Mouse (Mus musculus) heart, embryonic 12.5 days (tissue): Measurements from ENCODE around the gene Opcml. TPM values are rescaled to one million over a fixed set of nuclear protein-coding genes. Genes with fewer than 3 reads are reported as not detected.

ENCODE experiments used
- ATAC-seq: fragments of 200-750 bp; cut with Nextera tagmentation; 2 replicates; pipeline ENCODE4 v1.8.0; 2017; ENCODE audit warnings: moderate TSS enrichment, moderate library complexity; ENCODE audit not compliant: insufficient number of reproducible peaks, low FRiP score
- H3K27ac ChIP-seq: fragments of 300-500 bp; sonication (generic); 2 replicates; pipeline ENCODE4 v1.5.1; 2016; ENCODE audit warnings: mild to moderate bottlenecking, moderate library complexity; ENCODE audit not compliant: poor library complexity, severe bottlenecking
- H3K27me3 ChIP-seq: fragments of 300-500 bp; sonication (generic); replicated peaks from 2 replicates; pipeline ENCODE4 v1.6.1; 2016; ENCODE audit warnings: mild to moderate bottlenecking, moderate library complexity
- H3K36me3 ChIP-seq: fragments of 300-500 bp; sonication (generic); 2 replicates; pipeline ENCODE4 v1.6.1; 2016; ENCODE audit warnings: mild to moderate bottlenecking, moderate library complexity
- H3K4me1 ChIP-seq: fragments of 300-500 bp; sonication (generic); replicated peaks from 2 replicates; pipeline ENCODE4 v1.6.1; 2016; ENCODE audit warnings: mild to moderate bottlenecking
- H3K4me2 ChIP-seq: fragments of 300-500 bp; sonication (generic); 2 replicates; pipeline ENCODE4 v1.6.1; 2016; ENCODE audit warnings: mild to moderate bottlenecking, moderate library complexity
- H3K4me3 ChIP-seq: fragments of 300-500 bp; sonication (generic); 2 replicates; pipeline ENCODE4 v1.5.1; 2016; ENCODE audit warnings: mild to moderate bottlenecking
- H3K9ac ChIP-seq: fragments of 300-500 bp; sonication (generic); 2 replicates; pipeline ENCODE4 v1.6.1; 2016; ENCODE audit warnings: mild to moderate bottlenecking, moderate library complexity
- H3K9me3 ChIP-seq: fragments of 300-500 bp; sonication (generic); replicated peaks from 2 replicates; pipeline ENCODE4 v1.6.1; 2016; ENCODE audit warnings: mild to moderate bottlenecking, moderate library complexity
- WGBS: fragments of 180-500 bp; shearing (Covaris S2); methylation state at CpG from one replicate; pipeline ENCODE4 v1.1.7; 2016; 5-methylcytosine and 5-hydroxymethylcytosine counted together
- polyA plus RNA-seq: library from polyadenylated mRNA; unstranded; fragments of >200 nt; fragmentation: Nextera tagmentation; extraction: Ambion mirVana; gene quantifications from 2 replicates; pipeline ENCODE4 v1.2.1, GENCODE M21; 2016

Gene Opcml
- polyA plus RNA-seq, 1 experiment from 2014 or later, result 1.4 TPM

- Histone ChIP-seq H3K9me3 (no peaks in the 10 kb centered on the region), H3K27ac (no peak overlapping the region), H3K27me3 (no peaks in the 10 kb centered on the region), H3K9ac (no peak overlapping the region), H3K4me3 (no peak overlapping the region), H3K36me3 (no peaks in the 10 kb centered on the region), H3K4me1 (peaks cover 31% of the 10 kb centered on the region), H3K4me2 (no peak overlapping the region)
- ATAC-seq, result no peak
- 81% methylated on average over 3 of the region's 3 CpGs for WGBS
Measured at GRCm38 (mm10) chr9:28285016-28285415, 494.4 kb downstream of the Opcml start.

GRCm38 (mm10) chr9:28286384-28286783, 495.8 kb downstream of the Opcml start:
- Histone ChIP-seq H3K27ac (no peak overlapping the region), H3K4me3 (no peak overlapping the region), H3K36me3 (no peaks in the 10 kb centered on the region), H3K27me3 (no peaks in the 10 kb centered on the region), H3K4me1 (peaks cover 22% of the 10 kb centered on the region), H3K9me3 (no peaks in the 10 kb centered on the region), H3K9ac (no peak overlapping the region), H3K4me2 (no peak overlapping the region)
- no peak for ATAC-seq
- 76% methylated on average over 7 of the region's 7 CpGs for WGBS

- 74% methylated on average over 2 of the region's 2 CpGs for WGBS
- no peak overlapping the region for H3K9ac ChIP-seq
- H3K4me1 ChIP-seq, result peaks cover 14% of the 10 kb centered on the region
- no peaks in the 10 kb centered on the region for H3K9me3 ChIP-seq
- H3K4me2 ChIP-seq, result no peak overlapping the region
- H3K36me3 ChIP-seq, result no peaks in the 10 kb centered on the region
- no peak overlapping the region for H3K27ac ChIP-seq
- no peaks in the 10 kb centered on the region for H3K27me3 ChIP-seq
- ATAC-seq, result no peak
- H3K4me3 ChIP-seq, result no peak overlapping the region
Measured at GRCm38 (mm10) chr9:28287485-28287884, 496.9 kb downstream of the Opcml start.

GRCm38 (mm10) chr9:28289696-28290330, 499.2 kb downstream of the Opcml start:
- no peaks in the 10 kb centered on the region for H3K36me3 ChIP-seq
- WGBS, result 38% methylated on average over 1 of the region's 1 CpGs
- H3K4me2 ChIP-seq, result no peak overlapping the region
- H3K9ac ChIP-seq, result no peak overlapping the region
- 0 out of 2 replicates have a peak, but pooled peaks cover 3% of the 10 kb centered on the region for H3K9me3 ChIP-seq
- H3K4me1 ChIP-seq, result peaks cover 14% of the 10 kb centered on the region
- H3K27me3 ChIP-seq, result no peaks in the 10 kb centered on the region
- no peak for ATAC-seq
- no peak overlapping the region for H3K4me3 ChIP-seq
- no peak overlapping the region for H3K27ac ChIP-seq

- no peak overlapping the region for H3K4me3 ChIP-seq
- H3K4me2 ChIP-seq, result no peak overlapping the region
- H3K36me3 ChIP-seq, result no peaks in the 10 kb centered on the region
- H3K4me1 ChIP-seq, result no peaks in the 10 kb centered on the region
- no peak for ATAC-seq
- no peak overlapping the region for H3K27ac ChIP-seq
- H3K9me3 ChIP-seq, result 0 out of 2 replicates have a peak, but pooled peaks cover 2% of the 10 kb centered on the region
- 76% methylated on average over 8 of the region's 8 CpGs for WGBS
- no peaks in the 10 kb centered on the region for H3K27me3 ChIP-seq
- H3K9ac ChIP-seq, result no peak overlapping the region
Measured at GRCm38 (mm10) chr9:28303659-28304058, 513.1 kb downstream of the Opcml start.

- no peak overlapping the region for H3K9ac ChIP-seq
- H3K36me3 ChIP-seq, result no peaks in the 10 kb centered on the region
- no peaks in the 10 kb centered on the region for H3K27me3 ChIP-seq
- WGBS, result 66% methylated on average over 11 of the region's 11 CpGs
- H3K4me1 ChIP-seq, result no peaks in the 10 kb centered on the region
- no peak overlapping the region for H3K27ac ChIP-seq
- no peak for ATAC-seq
- H3K4me2 ChIP-seq, result no peak overlapping the region
- H3K4me3 ChIP-seq, result no peak overlapping the region
- H3K9me3 ChIP-seq, result no peaks in the 10 kb centered on the region
Measured at GRCm38 (mm10) chr9:28306364-28307121, 516.0 kb downstream of the Opcml start.

GRCm38 (mm10) chr9:28307122-28307430, 516.5 kb downstream of the Opcml start:
- Histone ChIP-seq H3K27ac (no peak overlapping the region), H3K9me3 (no peaks in the 10 kb centered on the region), H3K4me1 (no peaks in the 10 kb centered on the region), H3K4me2 (no peak overlapping the region), H3K27me3 (no peaks in the 10 kb centered on the region), H3K9ac (no peak overlapping the region), H3K4me3 (no peak overlapping the region), H3K36me3 (no peaks in the 10 kb centered on the region)
- ATAC-seq, result no peak

- no peak for ATAC-seq
- no peak overlapping the region for H3K27ac ChIP-seq
- no peak overlapping the region for H3K4me2 ChIP-seq
- H3K4me1 ChIP-seq, result no peaks in the 10 kb centered on the region
- no peak overlapping the region for H3K9ac ChIP-seq
- no peaks in the 10 kb centered on the region for H3K9me3 ChIP-seq
- H3K36me3 ChIP-seq, result no peaks in the 10 kb centered on the region
- H3K4me3 ChIP-seq, result no peak overlapping the region
- H3K27me3 ChIP-seq, result no peaks in the 10 kb centered on the region
- 65% methylated on average over 6 of the region's 6 CpGs for WGBS
Measured at GRCm38 (mm10) chr9:28307481-28308050, 517.0 kb downstream of the Opcml start.

GRCm38 (mm10) chr9:28317881-28318280, 527.3 kb downstream of the Opcml start:
- no peaks in the 10 kb centered on the region for H3K36me3 ChIP-seq
- no peak overlapping the region for H3K9ac ChIP-seq
- H3K4me3 ChIP-seq, result no peak overlapping the region
- no peak overlapping the region for H3K27ac ChIP-seq
- ATAC-seq, result no peak
- H3K9me3 ChIP-seq, result no peaks in the 10 kb centered on the region
- H3K4me1 ChIP-seq, result peaks cover 5% of the 10 kb centered on the region
- no peaks in the 10 kb centered on the region for H3K27me3 ChIP-seq
- H3K4me2 ChIP-seq, result no peak overlapping the region

- no peak overlapping the region for H3K9ac ChIP-seq
- H3K9me3 ChIP-seq, result no peaks in the 10 kb centered on the region
- WGBS, result 59% methylated on average over 4 of the region's 4 CpGs
- H3K4me2 ChIP-seq, result no peak overlapping the region
- ATAC-seq, result no peak
- no peaks in the 10 kb centered on the region for H3K36me3 ChIP-seq
- H3K27me3 ChIP-seq, result no peaks in the 10 kb centered on the region
- no peak overlapping the region for H3K27ac ChIP-seq
- peaks cover 5% of the 10 kb centered on the region for H3K4me1 ChIP-seq
- H3K4me3 ChIP-seq, result no peak overlapping the region
Measured at GRCm38 (mm10) chr9:28319021-28319755, 528.6 kb downstream of the Opcml start.

- Histone ChIP-seq H3K4me1 (peaks cover 5% of the 10 kb centered on the region), H3K4me3 (no peak overlapping the region), H3K4me2 (no peak overlapping the region), H3K27ac (no peak overlapping the region), H3K9ac (no peak overlapping the region), H3K36me3 (no peaks in the 10 kb centered on the region), H3K9me3 (no peaks in the 10 kb centered on the region), H3K27me3 (no peaks in the 10 kb centered on the region)
- ATAC-seq, result no peak
- WGBS, result 12% methylated on average over 1 of the region's 1 CpGs
Measured at GRCm38 (mm10) chr9:28319802-28320201, 529.2 kb downstream of the Opcml start.
